Mouse (Mus musculus): Measurements from ENCODE around the gene Gm10057. TPM values are rescaled to one million over a fixed set of nuclear protein-coding genes. Genes with fewer than 3 reads are reported as not detected.
"Not testable (repeated sequence)": the region's sequence is repeated elsewhere in the genome, so short reads cannot be mapped to it uniquely, and the experiment has no call there.

Gene Gm10057
- polyA plus RNA-seq (2015; fragmentation: Nextera tagmentation; extraction: Ambion mirVana) = not detected in 2 replicates

- H3K27ac ChIP-seq (ENCODE audit: low read length); H3K27me3 ChIP-seq (ENCODE audit: control insufficient read depth, insufficient read depth, low read depth, low read length); ATAC-seq; H3K4me2 ChIP-seq (ENCODE audit: low read length); H3K9me3 ChIP-seq (replicated peaks; ENCODE audit: control insufficient read depth, low read length, poor library complexity, severe bottlenecking); H3K36me3 ChIP-seq (ENCODE audit: control insufficient read depth, insufficient read depth, low read length); H3K4me1 ChIP-seq (ENCODE audit: control insufficient read depth, insufficient read depth, low read length); H3K9ac ChIP-seq (ENCODE audit: low read depth, low read length); H3K4me3 ChIP-seq (ENCODE audit: low read depth, low read length): not testable (repeated sequence)
Measured at GRCm38 (mm10) chrX:154054939-154055338, at the start of gene Gm10057. Gm10057 (minus strand) TSS chrX:154055039.

- not testable (repeated sequence) for H3K9ac ChIP-seq (ENCODE audit: low read depth, low read length); H3K4me2 ChIP-seq (ENCODE audit: low read length); H3K36me3 ChIP-seq (ENCODE audit: control insufficient read depth, insufficient read depth, low read length); H3K9me3 ChIP-seq (replicated peaks; ENCODE audit: control insufficient read depth, low read length, poor library complexity, severe bottlenecking); H3K27me3 ChIP-seq (ENCODE audit: control insufficient read depth, insufficient read depth, low read depth, low read length); ATAC-seq; H3K4me1 ChIP-seq (ENCODE audit: control insufficient read depth, insufficient read depth, low read length); H3K27ac ChIP-seq (ENCODE audit: low read length); H3K4me3 ChIP-seq (ENCODE audit: low read depth, low read length)
Measured at GRCm38 (mm10) chrX:154033727-154034126, 21.1 kb downstream of the Gm10057 start, which contains the start of gene 4921511M17Rik. 4921511M17Rik (minus strand) TSS chrX:154033827.

- not testable (repeated sequence) for H3K4me2 ChIP-seq (ENCODE audit: low read length); H3K9me3 ChIP-seq (replicated peaks; ENCODE audit: control insufficient read depth, low read length, poor library complexity, severe bottlenecking); H3K4me3 ChIP-seq (ENCODE audit: low read depth, low read length); H3K27me3 ChIP-seq (ENCODE audit: control insufficient read depth, insufficient read depth, low read depth, low read length); H3K27ac ChIP-seq (ENCODE audit: low read length); H3K4me1 ChIP-seq (ENCODE audit: control insufficient read depth, insufficient read depth, low read length); H3K9ac ChIP-seq (ENCODE audit: low read depth, low read length); H3K36me3 ChIP-seq (ENCODE audit: control insufficient read depth, insufficient read depth, low read length); ATAC-seq
Measured at GRCm38 (mm10) chrX:154012540-154012939, 42.3 kb downstream of the Gm10057 start, which contains the start of gene Samt1. Samt1 (minus strand) TSS chrX:154012640.

Other genes starting within 250 kb of the Gm10057 start
- gene Spin2c, start 222.8 kb downstream of the Gm10057 start, polyA plus RNA-seq (2015; fragmentation: Nextera tagmentation; extraction: Ambion mirVana) = 28.6 and 33.0 TPM in 2 replicates
- gene Samt1, start 42.4 kb downstream of the Gm10057 start, polyA plus RNA-seq (2015; fragmentation: Nextera tagmentation; extraction: Ambion mirVana) = not detected in 2 replicates
- not detected in 2 replicates for gene 4921511M17Rik, start 21.2 kb downstream of the Gm10057 start, polyA plus RNA-seq (2015; fragmentation: Nextera tagmentation; extraction: Ambion mirVana)
- not detected in 2 replicates for gene Gm15140, start 65.6 kb upstream of the Gm10057 start, polyA plus RNA-seq (2015; fragmentation: Nextera tagmentation; extraction: Ambion mirVana)